Mouse (Mus musculus) megakaryocyte, embryonic 14.5 days (primary cell): Measurements from ENCODE around the gene Mtm1. TPM values are rescaled to one million over a fixed set of nuclear protein-coding genes. Genes with fewer than 3 reads are reported as not detected.

ENCODE experiments used
- H3K27me3 ChIP-seq: replicated peaks from 2 replicates; pipeline ENCODE3; 2012; ENCODE audit warnings: inconsistent platforms
- H3K36me3 ChIP-seq: replicated peaks from 2 replicates; pipeline ENCODE3; 2012; ENCODE audit warnings: low read length, inconsistent platforms, mixed read lengths
- H3K4me1 ChIP-seq: 2 replicates; pipeline ENCODE4 v1.6.1; 2012; ENCODE audit warnings: inconsistent platforms
- H3K4me3 ChIP-seq: replicated peaks from 2 replicates; pipeline ENCODE3; 2012; ENCODE audit warnings: moderate library complexity, mild to moderate bottlenecking, inconsistent platforms
- H3K9me3 ChIP-seq: 2 replicates; pipeline ENCODE4 v1.6.1; 2012; ENCODE audit warnings: inconsistent platforms
- FLI1 ChIP-seq: IDR thresholded peaks from 2 replicates; pipeline ENCODE4 v1.6.1; 2012; ENCODE audit warnings: low read length, inconsistent platforms, mixed read lengths
- GATA1 ChIP-seq: IDR thresholded peaks from 3 replicates; pipeline ENCODE4 v1.6.1; 2012; ENCODE audit warnings: mixed read lengths, low read length, inconsistent platforms, borderline replicate concordance
- polyA plus RNA-seq: library from polyadenylated mRNA; stranded (reverse); fragments of >175 nt; gene quantifications from 2 replicates; pipeline ENCODE4 v1.2.3, GENCODE M21; 2012; ENCODE audit warnings: low replicate concordance; ENCODE audit not compliant: insufficient read depth

Gene Mtm1
- polyA plus RNA-seq, 1 experiment: 0.39 TPM

- Histone ChIP-seq H3K36me3 (no peaks in the 10 kb centered on the region), H3K9me3 (no peaks in the 10 kb centered on the region), H3K4me1 (peaks cover 14% of the 10 kb centered on the region), H3K27me3 (peaks cover 5% of the 10 kb centered on the region), H3K4me3 (no peak overlapping the region)
- TF ChIP-seq FLI1: no peak
Measured at GRCm38 (mm10) chrX:71216879-71217278, 6.3 kb downstream of the Mtm1 start.

DNA sequence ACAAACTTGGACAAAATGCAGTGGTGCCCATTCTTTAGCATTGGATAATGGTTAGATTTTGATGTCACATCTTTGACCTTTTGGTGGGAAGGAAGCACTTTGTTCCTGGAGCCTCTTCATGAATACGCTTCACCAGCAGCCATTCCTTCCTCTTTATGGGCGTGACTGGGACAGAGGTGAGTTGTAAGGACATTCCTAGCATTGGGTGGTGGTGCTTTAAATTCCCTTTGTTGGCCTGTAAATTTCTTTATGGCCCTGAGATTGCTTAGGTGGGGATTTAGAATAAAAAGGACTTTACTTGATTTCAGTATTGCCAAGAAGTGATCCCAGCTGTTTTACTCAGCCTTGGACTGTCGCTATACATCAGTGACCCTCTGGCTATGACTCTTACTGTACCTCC, 8.3 kb downstream of the Mtm1 start:
- Histone ChIP-seq H3K36me3 (no peaks in the 10 kb centered on the region), H3K27me3 (peaks cover 5% of the 10 kb centered on the region), H3K9me3 (no peaks in the 10 kb centered on the region), H3K4me1 (peaks cover 14% of the 10 kb centered on the region), H3K4me3 (no peak overlapping the region)
- TF ChIP-seq FLI1: no peak
- no peak for TF ChIP-seq GATA1

DNA sequence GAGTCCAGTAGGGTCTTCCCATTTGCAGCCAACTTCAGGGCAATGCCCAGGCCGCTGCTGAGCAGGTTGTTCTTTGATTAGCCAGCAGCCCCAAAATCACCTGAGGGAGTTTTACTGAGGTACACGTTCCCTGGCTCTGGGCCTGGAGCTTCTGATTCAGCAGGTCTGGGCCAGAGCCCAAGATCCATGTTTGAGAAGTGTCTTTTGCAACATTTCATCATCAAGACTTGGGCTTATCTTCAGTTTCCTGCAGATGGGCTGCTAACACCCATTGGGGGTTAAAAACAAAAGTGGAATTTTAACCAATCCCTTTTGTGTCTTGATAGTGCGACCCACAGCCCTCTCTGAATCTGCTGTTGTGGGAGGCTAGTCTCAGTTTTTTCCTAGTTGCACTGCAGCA, 10.3 kb downstream of the Mtm1 start:
- no peak for TF ChIP-seq GATA1
- TF ChIP-seq FLI1: no peak
- H3K4me3 ChIP-seq: no peak overlapping the region

DNA sequence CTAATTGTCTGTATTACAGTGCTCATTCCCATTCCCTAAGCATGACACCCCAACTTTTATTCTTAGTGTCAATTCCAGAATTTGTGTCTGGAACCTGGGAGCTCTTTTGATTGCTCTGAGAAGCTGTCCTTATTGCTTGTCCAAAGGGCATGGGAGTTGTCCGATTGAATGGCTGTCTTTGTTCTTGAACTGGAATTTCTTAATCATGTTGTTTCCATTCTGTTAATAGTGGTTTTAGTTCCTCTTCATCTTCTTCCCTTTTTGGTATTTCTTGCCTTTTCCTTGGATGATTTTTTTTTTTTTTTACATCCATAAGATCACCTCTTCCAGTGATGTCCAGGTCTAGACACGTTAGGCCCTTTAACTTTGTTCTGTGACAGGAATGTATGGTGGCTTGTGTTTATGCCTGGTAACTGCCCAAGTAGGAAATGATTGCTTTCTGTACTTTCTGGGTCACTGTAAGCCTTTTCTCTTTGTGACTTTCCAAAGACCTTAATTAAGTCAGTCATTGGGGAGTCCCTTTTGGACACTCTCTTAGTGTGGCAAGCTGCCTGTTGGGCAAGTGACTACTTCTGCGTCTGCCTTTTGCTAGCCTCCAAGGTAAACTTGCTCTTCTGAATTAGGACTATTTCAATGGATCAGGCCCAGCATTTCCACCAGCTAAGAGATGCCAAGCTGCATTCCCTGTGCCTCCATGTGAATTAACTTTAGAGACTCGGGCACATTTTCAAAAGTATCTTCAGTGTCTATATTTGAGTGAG, 12.3 kb downstream of the Mtm1 start:
- Histone ChIP-seq H3K9me3 (no peaks in the 10 kb centered on the region), H3K36me3 (no peaks in the 10 kb centered on the region), H3K4me1 (peaks cover 10% of the 10 kb centered on the region), H3K27me3 (peaks cover 2% of the 10 kb centered on the region), H3K4me3 (no peak overlapping the region)
- TF ChIP-seq FLI1 (no peak), GATA1 (no peak)

More for the DNA sequence above, 10.3 kb downstream of the Mtm1 start:
- Histone ChIP-seq H3K27me3 (peaks cover 2% of the 10 kb centered on the region), H3K9me3 (no peaks in the 10 kb centered on the region), H3K36me3 (no peaks in the 10 kb centered on the region), H3K4me1 (peaks cover 14% of the 10 kb centered on the region)

DNA sequence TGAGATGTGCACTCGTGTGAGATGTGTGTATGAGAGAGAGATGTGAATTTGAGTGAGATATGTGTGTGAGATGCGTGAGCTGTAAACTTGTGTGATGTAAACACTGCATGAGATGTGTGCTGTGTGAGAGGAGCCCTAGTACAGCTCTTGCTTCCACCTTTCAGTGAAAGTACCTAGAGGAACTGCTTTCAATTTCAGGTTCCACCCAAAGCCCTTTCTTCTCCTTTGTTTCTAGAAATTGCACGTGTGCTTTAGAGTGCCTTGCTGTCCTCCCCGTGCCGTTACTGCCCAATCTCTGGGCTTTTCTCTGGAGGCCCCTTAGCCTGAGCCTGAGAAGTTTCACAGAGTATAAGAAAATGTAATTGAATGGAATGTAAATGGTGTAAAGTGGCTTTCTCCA, 16.3 kb downstream of the Mtm1 start:
- Histone ChIP-seq H3K9me3 (no peaks in the 10 kb centered on the region), H3K36me3 (no peaks in the 10 kb centered on the region), H3K4me3 (no peak overlapping the region), H3K27me3 (no peaks in the 10 kb centered on the region), H3K4me1 (peaks cover 7% of the 10 kb centered on the region)
- no peak for TF ChIP-seq FLI1

- Histone ChIP-seq H3K4me3 (no peak overlapping the region), H3K36me3 (peaks cover 6% of the 10 kb centered on the region), H3K4me1 (peaks cover 7% of the 10 kb centered on the region), H3K27me3 (no peaks in the 10 kb centered on the region), H3K9me3 (no peaks in the 10 kb centered on the region)
- TF ChIP-seq GATA1 (no peak), FLI1 (no peak)
Measured at GRCm38 (mm10) chrX:71228200-71228599, 17.6 kb downstream of the Mtm1 start.

DNA sequence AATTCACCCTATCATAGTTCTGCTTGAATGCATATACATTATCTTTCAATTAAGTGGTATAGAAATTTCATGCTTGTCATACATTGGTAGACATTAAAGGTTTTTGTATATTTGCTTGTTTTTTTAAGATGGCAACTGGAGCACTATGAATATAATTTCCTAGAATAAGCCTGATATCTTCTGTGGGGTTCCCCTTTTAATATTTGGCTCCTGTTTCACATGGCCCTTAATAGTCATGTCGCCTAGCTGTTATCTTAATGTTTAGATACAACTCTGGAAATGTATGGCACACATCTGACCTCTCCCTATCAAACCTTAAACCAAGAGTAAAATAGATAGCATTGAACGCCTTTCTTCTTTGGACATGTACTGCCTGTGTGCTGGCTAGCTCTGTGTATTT, 20.3 kb downstream of the Mtm1 start:
- Histone ChIP-seq H3K4me1 (peaks cover 7% of the 10 kb centered on the region), H3K9me3 (no peaks in the 10 kb centered on the region), H3K4me3 (no peak overlapping the region), H3K36me3 (peaks cover 9% of the 10 kb centered on the region), H3K27me3 (no peaks in the 10 kb centered on the region)
- TF ChIP-seq GATA1 (no peak), FLI1 (no peak)

GRCm38 (mm10) chrX:71256422-71256821, 45.9 kb downstream of the Mtm1 start:
- Histone ChIP-seq H3K9me3 (no peaks in the 10 kb centered on the region), H3K4me1 (no peaks in the 10 kb centered on the region), H3K36me3 (peaks cover 29% of the 10 kb centered on the region), H3K27me3 (peaks cover 2% of the 10 kb centered on the region), H3K4me3 (no peak overlapping the region)
- no peak for TF ChIP-seq FLI1
- no peak for TF ChIP-seq GATA1

GRCm38 (mm10) chrX:71260857-71261256, 50.3 kb downstream of the Mtm1 start:
- no peaks in the 10 kb centered on the region for H3K9me3 ChIP-seq
- no peak overlapping the region for H3K4me3 ChIP-seq
- H3K4me1 ChIP-seq: no peaks in the 10 kb centered on the region
- peaks cover 5% of the 10 kb centered on the region for H3K27me3 ChIP-seq
- peaks cover 32% of the 10 kb centered on the region for H3K36me3 ChIP-seq
- TF ChIP-seq GATA1 (no peak), FLI1 (no peak)

- TF ChIP-seq GATA1 (no peak), FLI1 (no peak)
- no peaks in the 10 kb centered on the region for H3K4me1 ChIP-seq
- no peak overlapping the region for H3K4me3 ChIP-seq
- H3K9me3 ChIP-seq: no peaks in the 10 kb centered on the region
- peaks cover 37% of the 10 kb centered on the region for H3K36me3 ChIP-seq
- H3K27me3 ChIP-seq: peaks cover 9% of the 10 kb centered on the region
Measured at GRCm38 (mm10) chrX:71264316-71264715, 53.7 kb downstream of the Mtm1 start.
